Mouse (Mus musculus) megakaryocyte progenitor cell, adult 5-6 weeks (primary cell): ENCODE measurements around the gene Gm17631. TPM values are rescaled to one million over a fixed set of nuclear protein-coding genes. Genes with fewer than 3 reads are reported as not detected.
"Not testable (repeated sequence)": the region's sequence is repeated elsewhere in the genome, so short reads cannot be mapped to it uniquely, and the experiment has no call there.

Source experiments
- ATAC-seq: replicated peaks from 2 replicates; pipeline ENCODE4 v1.8.0; 2016; ENCODE audit warnings: mild to moderate bottlenecking, moderate TSS enrichment, inconsistent platforms; ENCODE audit not compliant: poor library complexity
- total RNA-seq, 2 experiments: library from RNA; stranded (forward) in 1 of 2; stranded (reverse) in 1 of 2; fragments of 157-497, 149-512 nt in 1 of 2; fragments of 200-1000 nt in 1 of 2; gene quantifications; 2 replicates each; pipeline versions ENCODE4 v1.2.3 to v1.2.4; 2015 to 2017

Gene Gm17631
- total RNA-seq (2015) (not detected in 2 replicates), total RNA-seq (2017) (not detected in 2 replicates)

- ATAC-seq: not testable (repeated sequence)
These were observed at the start of gene Gm17631 for GRCm38 (mm10) chr6:129862349-129862748. Gene Gm17631 (plus strand): TSS chr6:129862649.

- ATAC-seq: no peak
These were observed 44.7 kb upstream of the Gm17631 start for GRCm38 (mm10) chr6:129817731-129818130.

GRCm38 (mm10) chr6:129824004-129824403, 38.4 kb upstream of the Gm17631 start:
- peak; percentile 93 for ATAC-seq

DNA sequence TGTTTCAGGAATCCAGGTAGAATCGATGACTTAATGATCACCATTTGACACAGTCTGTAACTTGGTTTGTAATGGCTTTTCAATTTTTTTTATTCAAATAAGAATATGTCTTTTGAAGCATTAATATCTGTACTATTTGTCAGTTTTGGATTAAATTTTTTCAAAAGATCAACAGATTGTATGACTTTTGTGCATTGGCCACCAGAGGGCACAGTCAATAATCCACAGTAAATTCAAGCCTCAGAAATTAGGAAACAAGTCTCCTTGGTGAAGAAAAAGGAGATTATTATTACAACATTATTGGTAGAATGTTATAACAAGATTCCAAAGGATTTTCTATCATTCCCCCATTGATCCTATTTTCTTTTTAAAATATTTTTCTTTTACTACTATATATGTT, 36.9 kb upstream of the Gm17631 start:
- peak; percentile 59 for ATAC-seq

GRCm38 (mm10) chr6:129876549-129876948, 14.1 kb downstream of the Gm17631 start, which contains the start of gene Klra17:
Gene Klra17 (minus strand): TSS chr6:129876672.
- peak; percentile 97 for ATAC-seq

DNA sequence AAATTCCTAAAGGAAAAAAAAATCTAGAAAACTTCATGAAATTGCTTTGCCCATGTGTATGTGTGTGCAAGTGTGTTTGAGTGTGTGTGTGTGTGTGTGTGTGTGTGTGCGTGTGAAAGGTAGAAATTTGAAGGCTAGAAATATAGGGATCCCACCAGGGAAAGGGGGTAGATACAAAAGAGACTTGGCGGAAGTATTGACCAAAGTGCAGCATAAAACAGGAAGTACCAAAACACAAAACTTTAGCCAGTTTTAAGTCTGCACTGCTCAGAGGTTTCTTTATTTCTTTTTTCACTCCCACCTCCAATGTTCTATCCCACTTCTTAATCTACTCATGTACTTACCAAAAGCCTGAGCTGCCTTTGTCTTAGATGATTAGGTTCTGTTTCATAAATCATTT, 20.1 kb downstream of the Gm17631 start:
- peak; percentile 58 for ATAC-seq

Other genes starting within 250 kb of the Gm17631 start
- 5.7 and 8.2 TPM in 2 replicates for gene Klrk1, start 238.8 kb upstream of the Gm17631 start, total RNA-seq (2015)
- gene Klrk1, start 238.8 kb upstream of the Gm17631 start, total RNA-seq (2017): 11.8 and 12.2 TPM in 2 replicates
- gene Klrc3, start 219.3 kb upstream of the Gm17631 start, total RNA-seq (2015): not detected in 2 replicates
- not detected in 2 replicates for gene Klrc3, start 219.3 kb upstream of the Gm17631 start, total RNA-seq (2017)
- not detected in 2 replicates for gene Klrc2, start 202.0 kb upstream of the Gm17631 start, total RNA-seq (2015)
- not detected in 2 replicates for gene Klrc2, start 202.0 kb upstream of the Gm17631 start, total RNA-seq (2017)
- gene Klrc1, start 183.7 kb upstream of the Gm17631 start, total RNA-seq (2015): 0.17 and 0.44 TPM in 2 replicates
- gene Klrc1, start 183.7 kb upstream of the Gm17631 start, total RNA-seq (2017): 0.87 TPM in 1 of 2 replicates, not detected in the other
- not detected in 2 replicates for gene Klri1, start 145.5 kb upstream of the Gm17631 start, total RNA-seq (2015)
- not detected in 2 replicates for gene Klri1, start 145.5 kb upstream of the Gm17631 start, total RNA-seq (2017)
- 0.15 TPM in 1 of 2 replicates, not detected in the other for gene Klri2, start 122.2 kb upstream of the Gm17631 start, total RNA-seq (2015)
- gene Klri2, start 122.2 kb upstream of the Gm17631 start, total RNA-seq (2017): under 0.01 TPM in 1 of 2 replicates, not detected in the other
- not detected in 2 replicates for gene Gm156, start 78.4 kb upstream of the Gm17631 start, total RNA-seq (2015)
- not detected in 2 replicates for gene Gm156, start 78.4 kb upstream of the Gm17631 start, total RNA-seq (2017)
- 0.20 and 0.66 TPM in 2 replicates for gene Klra17, start 14.0 kb downstream of the Gm17631 start, total RNA-seq (2015)
- 0.44 and 0.54 TPM in 2 replicates for gene Klra17, start 14.0 kb downstream of the Gm17631 start, total RNA-seq (2017)
- gene Klra5, start 55.0 kb downstream of the Gm17631 start, total RNA-seq (2015): not detected in 2 replicates
- gene Klra5, start 55.0 kb downstream of the Gm17631 start, total RNA-seq (2017): not detected in 2 replicates
- gene Klra6, start 164.3 kb downstream of the Gm17631 start, total RNA-seq (2015): not detected in 2 replicates
- gene Klra6, start 164.3 kb downstream of the Gm17631 start, total RNA-seq (2017): not detected in 2 replicates
- not detected in 2 replicates for gene Klra4, start 204.6 kb downstream of the Gm17631 start, total RNA-seq (2015)
- gene Klra4, start 204.6 kb downstream of the Gm17631 start, total RNA-seq (2017): not detected in 2 replicates